Mouse (Mus musculus) ES-CJ7 (cell line): ENCODE results near the gene Mfn2.

Experiments used
- DNase-seq: peaks from one replicate; pipeline ENCODE4 v3.0.0; 2011; ENCODE audit warnings: low read depth, low spot score

The Mfn2 gene

DNA sequence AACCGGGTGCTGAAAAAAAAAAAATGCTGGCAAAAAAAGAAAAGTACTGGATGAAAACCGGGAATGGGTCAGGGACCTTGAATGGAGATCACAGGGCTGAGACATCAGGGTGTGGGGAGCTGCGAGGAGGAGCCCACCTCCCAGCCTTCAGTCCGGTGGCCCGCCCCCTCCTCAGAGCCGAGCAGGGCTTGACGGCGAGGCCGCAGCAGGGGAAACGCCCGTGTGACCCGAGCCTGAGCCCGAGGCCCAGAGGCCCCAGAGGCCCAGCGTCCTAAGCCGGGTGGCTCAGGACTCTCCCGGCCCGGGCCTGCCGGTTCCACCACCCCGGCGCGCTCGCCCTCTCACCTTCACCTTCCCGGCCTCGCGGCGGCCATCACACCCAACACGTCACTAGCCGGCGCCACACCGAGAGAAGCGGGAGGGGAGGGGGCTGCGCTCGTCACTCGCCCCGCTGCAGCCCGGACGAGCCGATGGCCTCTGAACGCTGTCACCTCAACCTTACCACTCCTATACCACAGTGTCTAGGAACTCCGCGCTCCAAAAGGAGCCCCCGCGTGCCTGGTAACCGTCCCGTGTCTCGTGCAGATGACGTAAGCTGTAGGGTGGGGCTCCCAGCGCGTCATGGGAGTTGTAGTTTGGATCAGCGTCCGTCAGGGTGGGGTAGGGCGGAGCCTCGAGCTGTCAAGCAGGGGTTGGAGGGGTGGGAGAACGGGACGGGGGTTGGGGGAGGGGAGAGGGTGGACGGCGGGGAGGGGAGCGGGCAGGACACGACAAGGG lies at the start of gene Mfn2:
Mfn2 (minus strand) TSS at position 392 of the 777 bp plus-strand sequence.
- DNase-seq: peak; percentile 89

DNA sequence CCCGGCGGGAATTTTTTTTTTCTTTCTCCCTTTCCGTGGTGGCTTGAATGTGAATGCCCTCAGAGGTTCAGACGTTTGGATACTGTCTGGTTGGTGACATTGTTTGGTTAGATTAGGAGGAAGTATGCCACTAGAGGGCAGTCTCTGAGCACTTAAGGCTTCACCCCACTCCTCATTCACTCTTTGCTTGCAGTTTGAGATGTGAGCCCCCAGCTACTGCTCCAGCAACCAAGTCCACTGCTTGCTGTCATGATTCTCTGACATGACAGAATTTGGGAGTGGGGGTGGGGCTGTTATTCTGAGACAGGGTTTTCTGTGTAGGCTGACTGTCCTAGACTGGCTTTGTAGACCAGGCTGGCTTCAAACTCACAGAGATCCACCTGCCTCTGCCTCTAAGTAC lies 49.1 kb upstream of the Mfn2 start:
- DNase-seq: peak; percentile 86

DNA sequence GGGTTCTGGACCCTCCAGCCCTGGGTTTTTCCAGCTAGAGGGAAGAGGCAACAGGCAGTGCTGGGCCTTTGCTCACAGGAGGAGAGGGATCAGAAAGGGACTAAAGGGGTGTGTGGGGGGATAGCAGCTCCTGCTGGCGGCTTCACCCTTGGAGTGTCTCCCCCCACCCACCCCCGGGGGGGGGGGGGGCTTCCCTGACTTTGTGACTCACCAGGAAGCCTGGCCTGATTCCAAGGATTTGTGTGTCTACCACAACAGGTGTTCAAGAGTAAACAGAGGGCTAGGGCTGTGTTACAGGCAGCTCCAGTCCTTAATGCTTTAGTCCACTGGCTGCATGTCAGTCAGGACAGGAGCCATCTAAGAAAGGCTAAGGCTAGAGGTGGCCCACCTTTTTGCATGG lies 43.0 kb upstream of the Mfn2 start:
- DNase-seq: no peak

DNA sequence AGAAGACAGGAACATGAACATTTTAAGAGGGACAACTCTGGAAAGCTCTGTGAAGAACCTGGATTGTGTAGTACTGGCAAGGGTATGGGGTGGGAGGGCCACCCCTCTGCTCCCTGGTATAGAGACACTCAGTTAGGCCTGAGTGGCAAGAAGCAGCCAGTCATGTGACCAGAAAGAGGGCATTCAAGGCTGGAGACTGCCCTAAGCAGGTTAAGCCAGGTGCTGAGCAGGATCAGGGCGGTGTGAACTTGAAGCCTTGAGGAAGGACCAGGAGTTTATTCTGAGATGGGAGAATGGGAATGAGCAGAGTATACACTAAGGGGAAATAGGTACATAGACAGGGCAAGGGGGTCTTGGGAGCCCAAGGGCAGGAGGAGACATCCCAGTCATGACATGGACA lies 38.5 kb upstream of the Mfn2 start:
- DNase-seq: peak; percentile 43

DNA sequence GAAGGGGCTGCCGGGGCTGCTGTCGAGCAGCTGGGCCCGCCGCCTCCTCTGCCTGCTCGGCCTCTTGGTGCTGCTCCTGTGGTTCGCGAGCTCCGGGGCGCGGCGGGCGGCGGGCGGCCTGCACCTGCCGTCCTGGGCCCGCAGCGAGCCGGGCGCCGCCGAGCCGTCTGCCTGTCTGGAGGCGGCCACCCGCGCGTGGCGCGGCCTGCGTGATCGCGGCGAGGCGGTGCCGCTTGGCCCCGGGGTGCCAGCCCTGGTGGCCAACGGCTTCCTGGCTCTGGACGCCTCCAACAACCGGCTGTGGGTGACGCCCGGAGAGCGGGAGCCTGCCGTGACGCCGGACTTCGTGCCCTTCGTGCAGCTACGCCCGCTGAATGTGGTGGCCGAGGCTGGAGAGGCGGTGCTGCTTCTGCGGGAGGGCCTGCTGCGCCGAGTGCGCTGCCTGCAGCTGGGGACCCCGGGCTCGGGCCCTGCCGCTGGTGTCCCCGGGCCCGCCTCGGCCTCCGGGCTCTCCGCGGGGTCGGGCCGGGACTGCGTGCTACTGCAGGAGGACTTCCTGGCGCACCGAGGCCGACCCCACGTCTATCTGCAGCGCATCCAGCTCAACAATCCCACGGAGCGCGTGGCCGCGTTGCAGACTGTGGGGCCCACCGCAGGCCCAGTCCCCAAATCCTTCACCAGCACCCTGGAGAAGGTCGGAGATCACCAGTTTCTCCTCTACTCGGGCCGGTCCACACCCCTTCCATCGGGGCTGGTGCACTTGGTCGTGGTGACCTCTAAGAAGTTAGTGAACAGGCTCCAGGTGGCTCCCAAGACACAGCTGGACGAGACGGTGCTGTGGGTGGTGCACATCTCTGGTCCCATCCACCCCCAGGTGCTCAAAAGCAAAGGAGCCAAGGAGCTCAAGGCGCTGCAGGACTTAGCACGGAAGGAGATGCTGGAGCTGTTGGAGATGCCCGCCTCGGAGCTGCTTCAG lies 36.8 kb upstream of the Mfn2 start:
- no peak for DNase-seq

DNA sequence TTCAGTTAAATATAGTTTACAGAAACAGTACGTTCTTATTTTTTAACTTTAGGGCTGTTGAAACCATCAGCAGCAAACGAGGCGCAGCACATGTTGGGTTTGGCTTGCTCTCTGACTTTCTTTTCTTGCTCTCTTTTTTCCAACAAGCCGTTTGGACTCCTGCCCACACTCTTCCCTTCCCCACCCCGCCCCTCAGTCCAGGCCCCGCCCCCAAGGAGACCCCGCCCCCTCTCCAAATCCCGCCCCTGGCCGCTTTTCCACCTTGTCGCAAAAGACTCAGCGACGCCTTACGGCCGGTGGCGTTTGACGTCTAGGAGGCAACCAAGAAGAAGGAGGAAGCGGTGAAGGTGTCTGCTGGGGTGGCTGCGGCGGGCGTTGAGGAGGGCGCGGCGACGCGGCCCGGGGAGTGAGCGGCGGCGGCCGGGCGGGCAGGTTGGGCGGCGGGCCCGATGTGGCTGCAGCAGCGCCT lies 36.1 kb upstream of the Mfn2 start, which contains the start of gene 2510039O18Rik:
2510039O18Rik (plus strand) TSS at position 320 of the 469 bp plus-strand sequence.
- peak; percentile 90 for DNase-seq

DNA sequence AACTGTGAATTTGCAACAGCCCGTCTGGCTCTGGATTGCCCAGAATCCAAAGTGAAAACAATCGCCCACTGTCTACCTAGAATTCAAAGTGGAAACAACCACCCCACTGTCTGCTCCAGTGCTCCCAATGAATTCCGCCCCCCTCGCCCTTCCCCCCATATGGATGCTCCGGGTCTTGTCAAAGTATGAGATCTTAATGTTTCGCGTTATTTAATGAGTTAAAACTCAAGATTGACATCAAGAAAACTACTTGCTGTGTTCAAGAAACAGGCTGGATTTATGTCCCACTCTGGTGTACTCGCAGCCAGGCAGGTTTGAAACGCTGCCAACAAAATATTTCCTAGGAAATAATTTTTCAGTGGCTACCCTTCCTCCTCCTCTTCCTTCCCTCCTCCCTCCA lies 35.6 kb upstream of the Mfn2 start:
- no peak for DNase-seq

DNA sequence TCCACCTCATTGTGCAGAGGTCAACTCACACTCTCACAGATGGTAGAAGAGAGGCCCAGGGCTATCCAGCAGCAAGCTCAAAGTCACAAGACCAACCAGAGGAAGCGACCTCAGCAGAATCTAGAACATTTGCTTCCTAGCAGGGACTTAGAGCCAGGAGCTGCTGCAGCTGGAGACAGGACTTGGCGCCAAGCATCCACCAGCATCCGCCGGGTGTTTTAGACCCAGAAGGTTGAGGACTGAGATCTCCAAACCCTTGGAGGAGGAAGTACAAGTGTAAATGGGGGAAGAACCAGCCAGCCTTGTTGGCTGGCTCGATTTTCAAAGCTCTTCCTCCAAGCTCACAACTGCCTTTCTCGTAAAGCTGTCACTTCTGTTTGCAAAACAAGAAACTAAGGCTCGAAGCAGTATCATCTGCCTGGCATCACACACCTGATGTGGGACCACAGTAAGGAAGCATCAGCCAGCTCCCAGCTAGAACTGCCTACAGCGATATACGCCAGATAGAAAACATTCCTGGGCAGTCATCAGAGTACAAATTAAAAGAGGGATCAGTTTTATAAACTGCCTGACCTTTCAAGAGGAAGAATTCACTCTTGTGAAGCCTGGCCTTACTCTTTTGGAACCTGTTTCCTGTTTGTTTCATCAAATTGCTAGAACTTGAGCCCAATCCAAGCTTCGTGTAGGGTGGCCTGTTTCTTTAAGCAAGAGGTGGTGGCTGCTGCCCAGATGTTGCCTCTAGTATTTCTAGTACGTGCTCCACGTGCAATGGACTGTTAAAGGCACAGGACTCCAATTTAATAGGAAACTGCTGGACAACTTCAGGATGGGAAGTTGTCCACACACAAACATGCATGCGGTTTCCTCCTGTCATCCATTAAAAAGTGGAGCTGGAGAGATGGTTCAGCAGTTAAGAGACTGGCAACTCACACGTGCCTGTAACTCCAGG lies 33.9 kb upstream of the Mfn2 start:
- no peak for DNase-seq

DNA sequence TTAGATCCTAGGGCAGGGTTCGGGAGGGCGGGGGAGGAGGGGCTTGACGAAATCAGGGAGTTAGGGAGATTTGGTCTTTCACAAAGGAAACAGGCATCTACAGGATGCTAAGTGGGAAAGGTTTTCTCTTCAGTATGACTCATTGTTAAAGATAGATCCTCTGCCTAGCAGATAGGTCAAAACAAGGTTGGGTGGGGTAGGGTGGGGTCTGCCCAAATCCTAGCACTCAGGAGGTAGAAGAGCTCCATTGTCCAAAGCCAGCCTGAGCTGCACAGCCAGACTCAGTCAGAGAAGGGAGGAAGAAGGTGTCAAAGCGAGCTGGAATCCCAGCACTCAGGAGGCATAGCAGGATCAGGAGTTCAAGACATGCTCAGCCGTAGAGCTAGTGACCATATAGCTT lies 33.0 kb upstream of the Mfn2 start:
- DNase-seq: peak; percentile 85

DNA sequence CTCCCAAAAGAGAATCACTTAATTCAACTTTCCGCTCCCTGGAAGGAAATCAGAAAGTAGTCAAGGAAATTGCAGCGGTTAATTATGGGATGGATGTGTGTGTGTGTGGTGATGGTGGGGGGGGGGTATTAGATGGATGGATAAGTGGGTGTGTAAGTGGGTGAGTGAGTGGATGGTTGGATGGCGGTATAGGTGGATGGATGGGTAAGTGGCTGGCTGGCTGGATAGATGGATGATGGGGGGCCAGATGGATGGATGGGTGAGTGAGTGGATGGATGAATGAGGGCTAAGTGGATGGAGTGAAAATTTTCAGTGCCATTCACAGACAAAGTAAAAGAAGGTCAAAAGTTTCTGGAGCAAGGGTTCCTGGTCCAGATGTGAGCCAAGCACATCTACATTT lies 32.5 kb upstream of the Mfn2 start:
- DNase-seq: no peak

DNA sequence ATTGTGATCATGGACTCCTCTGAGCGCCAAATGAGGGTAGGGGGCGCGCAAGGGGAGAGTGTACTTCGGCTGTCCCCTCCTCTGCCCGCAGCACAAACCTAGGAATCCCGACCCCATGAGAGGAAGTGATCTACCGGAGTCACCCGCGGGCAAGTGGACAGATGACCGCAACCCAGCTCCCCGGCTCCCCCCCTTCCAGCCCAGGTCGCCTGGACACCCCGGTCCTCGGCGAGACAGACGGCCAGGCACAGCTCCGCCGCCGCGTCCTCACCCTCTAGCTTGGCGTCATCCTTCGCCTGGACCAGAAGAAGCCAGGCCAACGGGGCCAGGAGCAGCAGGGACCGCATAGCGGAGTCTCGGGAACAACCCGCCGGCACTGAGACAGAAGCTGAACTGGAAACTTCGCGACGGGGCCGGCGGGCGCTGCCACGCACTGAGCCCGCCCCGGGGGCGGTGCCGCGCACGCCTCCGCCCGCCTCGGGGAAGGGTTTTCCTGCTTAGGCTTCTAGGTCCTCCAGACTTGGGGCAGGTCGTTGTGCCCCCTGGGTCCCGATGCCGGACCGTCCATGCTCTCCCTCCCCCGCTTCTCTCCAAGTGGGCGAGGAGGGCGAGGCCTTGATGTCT lies 31.9 kb upstream of the Mfn2 start, which contains the start of gene Plod1:
Plod1 (minus strand) TSS at position 437 of the 624 bp plus-strand sequence.
- peak; percentile 28 for DNase-seq

DNA sequence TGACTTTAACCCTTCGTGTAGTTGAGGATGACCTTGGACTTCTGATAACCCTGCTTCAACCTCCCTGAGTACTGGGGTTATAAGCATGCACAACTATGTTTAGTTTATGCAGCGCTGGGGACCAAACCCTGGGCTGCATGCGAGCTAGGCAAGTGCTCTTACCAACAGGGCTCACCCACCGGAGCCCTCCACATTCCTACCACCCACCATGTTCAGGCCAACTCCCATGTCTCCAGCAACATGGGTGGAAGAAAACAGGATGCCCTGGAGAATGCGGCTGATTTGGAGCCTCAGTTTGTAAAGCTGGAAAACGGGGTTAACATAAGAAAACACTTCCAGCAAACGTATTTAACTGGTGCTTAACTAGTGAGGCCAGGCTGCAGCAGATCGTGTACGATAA lies 31.4 kb upstream of the Mfn2 start:
- DNase-seq: no peak

DNA sequence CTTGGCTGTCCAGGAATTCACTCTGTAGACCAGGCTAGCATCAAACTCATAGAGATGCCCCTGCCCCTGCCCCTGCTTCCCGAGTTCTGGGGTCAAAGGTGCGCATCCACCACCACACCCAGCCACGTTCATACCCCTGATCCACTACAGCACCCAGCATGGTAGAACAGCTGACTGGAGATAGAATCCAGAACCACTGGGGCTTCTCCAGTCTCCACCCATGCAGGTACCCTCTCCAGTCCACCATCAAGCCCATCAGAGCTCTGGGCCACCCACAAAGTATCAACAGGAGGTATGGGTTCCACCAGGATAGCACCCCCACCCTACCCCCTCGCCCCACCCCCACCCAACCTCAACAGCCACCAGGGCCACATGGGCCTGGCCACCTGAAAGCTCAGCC lies 30.1 kb upstream of the Mfn2 start:
- no peak for DNase-seq

DNA sequence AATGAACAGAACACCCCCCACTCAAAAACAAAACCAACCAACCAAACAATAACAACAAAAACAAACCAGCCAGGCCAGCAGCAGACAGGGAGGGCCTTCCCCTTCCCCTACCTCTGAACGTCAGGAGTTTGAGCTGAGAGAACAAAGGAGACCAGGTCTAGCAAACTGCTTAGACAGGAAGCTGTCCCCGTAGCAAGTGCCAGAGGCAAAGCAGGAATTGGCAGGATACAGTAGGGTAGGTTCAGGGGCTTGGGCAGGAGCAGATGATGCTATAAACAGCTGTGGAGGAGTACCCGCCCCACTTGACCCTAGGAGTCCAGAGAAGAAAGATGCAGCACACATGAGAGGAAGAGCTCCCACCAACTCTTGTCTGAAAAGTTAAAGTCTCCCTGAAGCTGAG lies 29.6 kb upstream of the Mfn2 start:
- no peak for DNase-seq

DNA sequence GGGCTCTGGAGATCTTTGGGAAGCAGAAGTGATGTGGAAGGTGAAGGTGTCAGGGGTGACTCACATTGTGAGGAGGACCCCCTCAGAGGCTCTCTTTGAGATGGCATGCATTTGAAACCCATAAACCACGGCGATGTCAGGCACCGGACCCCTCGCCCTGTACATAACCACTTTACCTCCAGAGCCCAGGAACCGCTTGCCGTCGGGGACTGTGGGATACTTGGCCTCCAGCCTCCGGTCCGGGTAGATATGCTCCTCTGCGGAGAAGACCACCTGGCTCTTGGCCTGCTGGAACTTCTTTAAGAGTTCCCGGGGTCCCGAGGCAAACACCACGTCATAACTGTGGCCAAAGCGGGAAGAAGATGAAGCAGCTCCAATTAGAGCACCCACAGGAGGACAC lies 26.4 kb upstream of the Mfn2 start:
- DNase-seq: no peak

DNA sequence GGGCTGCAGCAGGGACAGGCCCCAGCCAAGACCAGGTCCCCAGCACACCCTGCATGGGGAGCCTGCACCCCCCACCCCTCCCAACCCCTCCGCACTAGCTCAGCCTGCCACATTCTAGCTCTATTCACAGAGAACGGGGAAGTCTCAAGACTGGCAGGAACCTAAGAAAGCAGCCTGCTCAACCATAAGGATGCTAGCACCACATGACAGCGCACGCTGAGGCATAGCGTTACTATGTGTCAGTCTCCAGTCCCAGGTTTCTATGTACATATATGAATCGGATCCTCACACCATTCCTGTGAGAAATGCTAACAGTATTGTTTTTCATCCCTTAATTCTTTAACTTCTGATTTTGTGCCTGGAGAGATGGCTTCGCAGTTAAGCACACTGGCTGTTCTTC lies 24.0 kb upstream of the Mfn2 start:
- no peak for DNase-seq

DNA sequence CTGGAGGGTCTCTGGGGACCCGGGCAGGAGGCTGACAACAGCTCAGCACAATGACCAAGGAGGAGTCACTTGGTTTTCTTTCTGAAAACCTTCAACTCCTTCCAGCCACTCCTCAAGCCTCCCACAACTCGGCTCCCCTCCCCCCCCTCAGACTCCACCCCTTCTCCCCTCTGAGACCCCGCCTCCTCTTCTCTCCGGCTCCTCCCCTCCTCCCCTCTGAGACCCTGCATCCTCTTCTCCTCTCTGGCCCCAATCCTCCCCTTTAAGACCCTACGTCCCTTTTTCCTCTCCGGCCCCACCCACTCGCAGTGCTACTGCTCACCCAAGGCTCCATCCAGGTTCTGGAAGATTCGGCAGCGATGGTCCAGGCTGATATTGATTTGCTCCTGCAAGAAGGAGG lies 23.6 kb upstream of the Mfn2 start:
- DNase-seq: no peak

DNA sequence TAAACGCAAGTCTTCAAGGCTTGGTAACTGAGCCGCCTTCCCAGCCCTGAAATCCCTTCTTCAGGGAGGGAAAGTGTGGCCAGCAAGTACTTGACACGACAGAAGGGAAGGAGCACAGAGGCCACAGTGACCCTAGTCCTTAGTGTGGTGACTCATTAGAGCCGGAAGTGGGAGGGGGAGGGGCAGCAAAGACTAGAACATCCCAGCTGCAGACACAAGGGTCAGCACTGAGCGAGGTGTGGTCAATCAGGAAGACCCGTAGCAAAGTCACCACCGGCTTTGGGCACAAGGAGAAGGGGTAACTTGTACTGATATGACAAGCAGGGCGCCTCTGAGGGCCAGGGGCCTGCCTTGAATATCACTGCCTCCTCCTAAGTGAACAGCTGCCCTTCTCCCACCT lies 23.2 kb upstream of the Mfn2 start:
- no peak for DNase-seq

DNA sequence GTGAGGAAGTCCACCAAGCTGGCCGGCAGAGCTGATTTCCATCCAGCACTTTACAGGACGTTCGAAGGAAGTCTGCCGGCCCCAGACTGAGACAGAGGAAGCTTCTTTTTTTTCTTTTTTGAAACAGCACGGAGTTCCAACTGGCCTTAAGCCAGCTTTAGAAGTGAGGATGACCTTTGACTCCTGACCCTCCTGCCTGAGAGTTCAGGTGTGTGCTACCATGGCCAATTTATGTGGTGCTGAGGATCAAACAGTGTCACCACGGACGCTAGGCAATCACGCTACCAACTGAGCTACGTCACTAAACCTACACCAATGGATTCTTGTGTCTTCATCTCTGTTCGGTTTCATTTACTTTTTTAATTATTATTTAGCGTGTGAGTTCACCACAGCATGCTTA lies 17.8 kb upstream of the Mfn2 start:
- no peak for DNase-seq

DNA sequence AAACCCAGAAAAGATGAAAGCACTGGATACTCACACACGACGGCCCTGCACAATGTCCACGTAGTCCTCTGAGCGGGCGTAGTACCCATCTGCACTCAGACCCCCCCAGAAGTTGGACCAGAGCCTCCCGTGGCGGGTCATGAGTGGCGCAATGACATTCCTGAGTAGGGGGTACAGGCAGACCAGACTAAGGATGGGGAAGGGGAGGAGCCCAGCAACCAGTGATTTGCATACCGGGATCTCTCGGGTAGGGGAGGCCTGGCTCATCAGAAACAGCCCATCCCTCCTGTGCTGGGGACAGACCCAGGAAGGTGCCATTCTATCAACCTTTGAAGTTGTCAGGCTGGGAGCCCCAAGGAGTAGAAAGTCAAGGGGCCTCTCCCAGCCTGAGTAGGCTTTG lies 16.5 kb upstream of the Mfn2 start:
- DNase-seq: no peak
